Comparison of ENCODE assay signal across 8 mouse cellular contexts in genomic region chr9:108341801-108342200, GRCm38 (mm10). TPM values are rescaled to one million over a fixed set of nuclear protein-coding genes. Genes with fewer than 3 reads are reported as not detected.
A peak's percentile ranks its signal among the peaks of the same experiment; 100 is the strongest.
DNase-seq lines count a peak whose midpoint lies in the region; ATAC-seq and TF ChIP-seq lines count a peak whose summit lies in the region.

No protein-coding gene starts in this region.

- ATAC-seq in G1E (ENCODE audit: extremely low read depth, insufficient number of reproducible peaks, low FRiP score, poor library complexity, severe bottlenecking), result no peak
- no peak for ATAC-seq in embryonic facial prominence, embryonic 14.5 days (ENCODE audit: low read depth)
- no peak for ATAC-seq in liver, embryonic 14.5 days (ENCODE audit: insufficient read depth)
- ATAC-seq in erythroid progenitor cell, adult 5-6 weeks (replicated peaks; ENCODE audit: low FRiP score, poor library complexity, severe bottlenecking), result no peak
- ATAC-seq in midbrain, embryonic 16.5 days, result no peak

- H3K9ac ChIP-seq in embryonic facial prominence, embryonic 14.5 days (ENCODE audit: low read depth, low read length), result no peak overlapping the region
- peak overlapping the region; percentile 100 for H3K9ac ChIP-seq in liver, embryonic 14.5 days (replicated peaks)
- H3K9ac ChIP-seq in midbrain, embryonic 16.5 days (ENCODE audit: low read depth, low read length), result no peak overlapping the region

- H3K27me3 ChIP-seq in G1E (ENCODE audit: insufficient read depth, low read length), result no peaks in the 10 kb centered on the region
- H3K27me3 ChIP-seq in embryonic facial prominence, embryonic 14.5 days (replicated peaks; ENCODE audit: control insufficient read depth, insufficient read depth, low read length), result no peaks in the 10 kb centered on the region
- H3K27me3 ChIP-seq in liver, embryonic 14.5 days (ENCODE audit: control insufficient read depth, insufficient read depth, low read length), result no peaks in the 10 kb centered on the region
- no peaks in the 10 kb centered on the region for H3K27me3 ChIP-seq in midbrain, embryonic 16.5 days (ENCODE audit: control insufficient read depth, insufficient read depth, low read depth, low read length)

- peaks cover 72% of the 10 kb centered on the region for H3K4me1 ChIP-seq in G1E (ENCODE audit: insufficient read depth, low read depth, low read length)
- peaks cover 10% of the 10 kb centered on the region for H3K4me1 ChIP-seq in embryonic facial prominence, embryonic 14.5 days (ENCODE audit: control insufficient read depth, insufficient read depth, low read length)
- H3K4me1 ChIP-seq in liver, embryonic 14.5 days (replicated peaks; ENCODE audit: control insufficient read depth in 2 of 2, insufficient read depth in 2 of 2, low read length in 1 of 2), result peaks cover 56 to 67% of the 10 kb centered on the region in 2 experiments
- H3K4me1 ChIP-seq in midbrain, embryonic 16.5 days (ENCODE audit: control insufficient read depth, insufficient read depth, low read length), result peaks cover 16% of the 10 kb centered on the region

- intact Hi-C loops in left cerebral cortex, postnatal 36 days (cut with DNase I), result no loop called here

- no peak overlapping the region for H3K4me3 ChIP-seq in layer of hippocampus, adult 2 months
- H3K4me3 ChIP-seq in G1E (ENCODE audit: low read depth, low read length), result peak overlapping the region; percentile 55; the same call in 1 of the 2 replicates
- no peak overlapping the region for H3K4me3 ChIP-seq in embryonic facial prominence, embryonic 14.5 days (ENCODE audit: low read depth, low read length)
- H3K4me3 ChIP-seq in liver, embryonic 14.5 days (ENCODE audit: insufficient read depth in 1 of 2, low read depth in 2 of 2, low read length in 2 of 2), result peak overlapping the region; percentile 6 to 84; a peak in 3 of 4 replicates
- no peak overlapping the region for H3K4me3 ChIP-seq in midbrain, embryonic 16.5 days (ENCODE audit: low read depth, low read length)

- H3K36me3 ChIP-seq in G1E (replicated peaks), result peaks cover 34% of the 10 kb centered on the region
- H3K36me3 ChIP-seq in embryonic facial prominence, embryonic 14.5 days (ENCODE audit: control insufficient read depth, insufficient read depth, low read length), result 0 out of 2 replicates have a peak, but pooled peaks cover 7% of the 10 kb centered on the region
- peaks cover 32% of the 10 kb centered on the region for H3K36me3 ChIP-seq in liver, embryonic 14.5 days (replicated peaks; ENCODE audit: control insufficient read depth, insufficient read depth, low read depth)
- H3K36me3 ChIP-seq in midbrain, embryonic 16.5 days (ENCODE audit: control insufficient read depth, insufficient read depth, low read length), result no peaks in the 10 kb centered on the region

- H3K4me2 ChIP-seq in embryonic facial prominence, embryonic 14.5 days (ENCODE audit: low read depth, low read length), result no peak overlapping the region
- H3K4me2 ChIP-seq in liver, embryonic 14.5 days (ENCODE audit: low read depth), result peak overlapping the region; percentile 95
- H3K4me2 ChIP-seq in midbrain, embryonic 16.5 days (ENCODE audit: low read length), result no peak overlapping the region

- peak overlapping the region; percentile 77; the same call in 1 of the 2 replicates for H3K27ac ChIP-seq in layer of hippocampus, adult 2 months
- H3K27ac ChIP-seq in embryonic facial prominence, embryonic 14.5 days (replicated peaks; ENCODE audit: low read depth, low read length), result no peak overlapping the region
- H3K27ac ChIP-seq in liver, embryonic 14.5 days, result peak overlapping the region; percentile 99
- no peak overlapping the region for H3K27ac ChIP-seq in midbrain, embryonic 16.5 days (ENCODE audit: low read length)

- TF ChIP-seq CTCF in layer of hippocampus, adult 2 months (conservative IDR thresholded peaks at IDR 0.05), result no peak
- no peak for TF ChIP-seq CTCF in G1E (IDR thresholded peaks at IDR 0.05; ENCODE audit: low read depth, low read length)
- TF ChIP-seq CTCF in liver, embryonic 14.5 days (IDR thresholded peaks at IDR 0.05; ENCODE audit: low read depth), result no peak

- no peak for DNase-seq in layer of hippocampus, adult 2 months (ENCODE audit: low spot score in 2 of 2)
- DNase-seq in layer of hippocampus, postnatal 36 days, result no peak
- DNase-seq in G1E (ENCODE audit: low spot score), result no peak
- DNase-seq in embryonic facial prominence, embryonic 14.5 days (ENCODE audit: low spot score), result peak; percentile 13
- no peak for DNase-seq in liver, embryonic 14.5 days (ENCODE audit: low read depth in 3 of 3, low spot score in 3 of 3)
- DNase-seq in left cerebral cortex, postnatal 36 days (ENCODE audit: low spot score in 2 of 2), result no peak

- H3K9me3 ChIP-seq in G1E (replicated peaks), result no peaks in the 10 kb centered on the region
- H3K9me3 ChIP-seq in embryonic facial prominence, embryonic 14.5 days (ENCODE audit: control insufficient read depth, low read length), result no peaks in the 10 kb centered on the region
- H3K9me3 ChIP-seq in liver, embryonic 14.5 days (ENCODE audit: control insufficient read depth, low read length), result no peaks in the 10 kb centered on the region
- H3K9me3 ChIP-seq in midbrain, embryonic 16.5 days (replicated peaks; ENCODE audit: control insufficient read depth, low read length, poor library complexity, severe bottlenecking), result no peaks in the 10 kb centered on the region

- TF ChIP-seq EP300 in liver, embryonic 14.5 days (IDR thresholded peaks at IDR 0.05; ENCODE audit: low read depth), result no peak

RNA-seq across cellular contexts. Expression of gene Gpx1, which starts 3.1 kb away (rescaled TPM):
- 10 to 100 TPM; 62.2 to 64.1 TPM for total RNA-seq in layer of hippocampus, adult 2 months (2021)
- 10 to 100 TPM; 61.2 to 62.8 TPM for total RNA-seq in layer of hippocampus, postnatal 36 days (2021)
- total RNA-seq in G1E (2014; fragmentation: Nextera tagmentation), result 1,641 and 1,695 TPM in 2 replicates
- 1,228 and 1,354 TPM in 2 replicates for total RNA-seq in G1E (2017)
- polyA plus RNA-seq in G1E (2012), result 470 and 543 TPM in 2 replicates
- 671 and 689 TPM in 2 replicates for polyA plus RNA-seq in embryonic facial prominence, embryonic 14.5 days (2014; fragmentation: Nextera tagmentation; extraction: Ambion mirVana)
- polyA plus RNA-seq in liver, embryonic 14.5 days (2012; rRNA removed), result 3,084 and 3,741 TPM in 2 replicates
- 6,910 and 6,914 TPM in 2 replicates for polyA plus RNA-seq in liver, embryonic 14.5 days (2014; fragmentation: Nextera tagmentation; extraction: Ambion mirVana)
- total RNA-seq in erythroid progenitor cell, adult 5-6 weeks (2015; ENCODE audit: low replicate concordance), result 4,218 and 4,387 TPM in 2 replicates
- 2,703 and 2,741 TPM in 2 replicates for total RNA-seq in erythroid progenitor cell, adult 5-6 weeks (2017; ENCODE audit: low replicate concordance)
- polyA plus RNA-seq in midbrain, embryonic 16.5 days (2015; fragmentation: Nextera tagmentation; extraction: Ambion mirVana), result 434 and 456 TPM in 2 replicates
- total RNA-seq in left cerebral cortex, postnatal 36 days (2021), result 100 to 1,000 TPM; 105 to 110 TPM

RNA-seq across cellular contexts. Expression of gene Usp4, which starts 5.9 kb away (rescaled TPM):
- 100 to 1,000 TPM; 106 to 112 TPM for total RNA-seq in layer of hippocampus, adult 2 months (2021)
- 100 to 1,000 TPM; 107 to 110 TPM for total RNA-seq in layer of hippocampus, postnatal 36 days (2021)
- 126 and 131 TPM in 2 replicates for total RNA-seq in G1E (2014; fragmentation: Nextera tagmentation)
- 76.5 and 78.6 TPM in 2 replicates for total RNA-seq in G1E (2017)
- polyA plus RNA-seq in G1E (2012), result 60.8 and 97.3 TPM in 2 replicates
- polyA plus RNA-seq in embryonic facial prominence, embryonic 14.5 days (2014; fragmentation: Nextera tagmentation; extraction: Ambion mirVana), result 88.9 and 94.2 TPM in 2 replicates
- polyA plus RNA-seq in liver, embryonic 14.5 days (2012; rRNA removed), result 29.2 and 38.5 TPM in 2 replicates
- 59.3 and 67.6 TPM in 2 replicates for polyA plus RNA-seq in liver, embryonic 14.5 days (2014; fragmentation: Nextera tagmentation; extraction: Ambion mirVana)
- total RNA-seq in erythroid progenitor cell, adult 5-6 weeks (2015; ENCODE audit: low replicate concordance), result 162 and 251 TPM in 2 replicates
- total RNA-seq in erythroid progenitor cell, adult 5-6 weeks (2017; ENCODE audit: low replicate concordance), result 123 and 148 TPM in 2 replicates
- polyA plus RNA-seq in midbrain, embryonic 16.5 days (2015; fragmentation: Nextera tagmentation; extraction: Ambion mirVana), result 126 and 142 TPM in 2 replicates
- 100 to 1,000 TPM in 1 of 2 experiments, 10 to 100 TPM in 1; 99.3 to 122 TPM for total RNA-seq in left cerebral cortex, postnatal 36 days (2021)

RNA-seq across cellular contexts. Expression of gene Tcta, which starts 35.8 kb away (rescaled TPM):
- 10 to 100 TPM; 35.4 to 36.0 TPM for total RNA-seq in layer of hippocampus, adult 2 months (2021)
- total RNA-seq in layer of hippocampus, postnatal 36 days (2021), result 10 to 100 TPM; 29.1 to 30.0 TPM
- total RNA-seq in G1E (2014; fragmentation: Nextera tagmentation), result 24.2 TPM in 2 replicates
- 11.9 and 14.6 TPM in 2 replicates for total RNA-seq in G1E (2017)
- polyA plus RNA-seq in G1E (2012), result 1.5 and 3.6 TPM in 2 replicates
- 38.2 and 47.8 TPM in 2 replicates for polyA plus RNA-seq in embryonic facial prominence, embryonic 14.5 days (2014; fragmentation: Nextera tagmentation; extraction: Ambion mirVana)
- polyA plus RNA-seq in liver, embryonic 14.5 days (2012; rRNA removed), result 10.4 and 10.6 TPM in 2 replicates
- 10.9 and 13.2 TPM in 2 replicates for polyA plus RNA-seq in liver, embryonic 14.5 days (2014; fragmentation: Nextera tagmentation; extraction: Ambion mirVana)
- 5.9 and 11.5 TPM in 2 replicates for total RNA-seq in erythroid progenitor cell, adult 5-6 weeks (2015; ENCODE audit: low replicate concordance)
- total RNA-seq in erythroid progenitor cell, adult 5-6 weeks (2017; ENCODE audit: low replicate concordance), result 2.3 and 2.4 TPM in 2 replicates
- 47.9 and 49.2 TPM in 2 replicates for polyA plus RNA-seq in midbrain, embryonic 16.5 days (2015; fragmentation: Nextera tagmentation; extraction: Ambion mirVana)
- total RNA-seq in left cerebral cortex, postnatal 36 days (2021), result 10 to 100 TPM; 29.2 to 41.4 TPM

RNA-seq across cellular contexts. Expression of gene Rhoa, which starts 35.9 kb away (rescaled TPM):
- 100 to 1,000 TPM; 155 to 163 TPM for total RNA-seq in layer of hippocampus, adult 2 months (2021)
- total RNA-seq in layer of hippocampus, postnatal 36 days (2021), result 100 to 1,000 TPM; 169 to 173 TPM
- 409 and 426 TPM in 2 replicates for total RNA-seq in G1E (2014; fragmentation: Nextera tagmentation)
- 215 and 235 TPM in 2 replicates for total RNA-seq in G1E (2017)
- polyA plus RNA-seq in G1E (2012), result 122 and 136 TPM in 2 replicates
- polyA plus RNA-seq in embryonic facial prominence, embryonic 14.5 days (2014; fragmentation: Nextera tagmentation; extraction: Ambion mirVana), result 326 and 351 TPM in 2 replicates
- polyA plus RNA-seq in liver, embryonic 14.5 days (2012; rRNA removed), result 62.5 and 76.4 TPM in 2 replicates
- 130 and 133 TPM in 2 replicates for polyA plus RNA-seq in liver, embryonic 14.5 days (2014; fragmentation: Nextera tagmentation; extraction: Ambion mirVana)
- 157 and 175 TPM in 2 replicates for total RNA-seq in erythroid progenitor cell, adult 5-6 weeks (2015; ENCODE audit: low replicate concordance)
- 253 and 313 TPM in 2 replicates for total RNA-seq in erythroid progenitor cell, adult 5-6 weeks (2017; ENCODE audit: low replicate concordance)
- polyA plus RNA-seq in midbrain, embryonic 16.5 days (2015; fragmentation: Nextera tagmentation; extraction: Ambion mirVana), result 273 and 286 TPM in 2 replicates
- 100 to 1,000 TPM; 160 to 176 TPM for total RNA-seq in left cerebral cortex, postnatal 36 days (2021)

RNA-seq across cellular contexts. Expression of gene Amt, which starts 45.1 kb away (rescaled TPM):
- total RNA-seq in layer of hippocampus, adult 2 months (2021), result 10 to 100 TPM; 32.9 to 34.4 TPM
- 10 to 100 TPM; 34.9 to 36.2 TPM for total RNA-seq in layer of hippocampus, postnatal 36 days (2021)
- total RNA-seq in G1E (2014; fragmentation: Nextera tagmentation) (0.90 and 1.2 TPM in 2 replicates), G1E (2017) (0.44 and 0.93 TPM in 2 replicates)
- 0.03 and 0.09 TPM in 2 replicates for polyA plus RNA-seq in G1E (2012)
- 6.1 and 6.2 TPM in 2 replicates for polyA plus RNA-seq in embryonic facial prominence, embryonic 14.5 days (2014; fragmentation: Nextera tagmentation; extraction: Ambion mirVana)
- 6.1 and 7.5 TPM in 2 replicates for polyA plus RNA-seq in liver, embryonic 14.5 days (2012; rRNA removed)
- 7.2 and 7.7 TPM in 2 replicates for polyA plus RNA-seq in liver, embryonic 14.5 days (2014; fragmentation: Nextera tagmentation; extraction: Ambion mirVana)
- total RNA-seq in erythroid progenitor cell, adult 5-6 weeks (2015; ENCODE audit: low replicate concordance), result not detected in 2 replicates
- not detected in 2 replicates for total RNA-seq in erythroid progenitor cell, adult 5-6 weeks (2017; ENCODE audit: low replicate concordance)
- 30.2 and 33.6 TPM in 2 replicates for polyA plus RNA-seq in midbrain, embryonic 16.5 days (2015; fragmentation: Nextera tagmentation; extraction: Ambion mirVana)
- 10 to 100 TPM; 29.5 to 34.0 TPM for total RNA-seq in left cerebral cortex, postnatal 36 days (2021)

Comparison
In these comparisons a context has a peak if more than half of its experiments do, and no peak if none do; other contexts are left out.
1. H3K27ac ChIP-seq: peak in layer of hippocampus, adult 2 months (single experiment) and liver, embryonic 14.5 days (single experiment); none in embryonic facial prominence, embryonic 14.5 days (single experiment) and midbrain, embryonic 16.5 days (single experiment).
2. H3K4me3 ChIP-seq: peak in G1E (single experiment) and liver, embryonic 14.5 days (2 of 2); none in layer of hippocampus, adult 2 months (single experiment), embryonic facial prominence, embryonic 14.5 days (single experiment) and midbrain, embryonic 16.5 days (single experiment).
3. RNA of gene Gpx1, which starts 3.1 kb away (total RNA-seq): 2,703 to 4,387 TPM in erythroid progenitor cell, adult 5-6 weeks and 1,228 to 1,695 TPM in G1E; 105 to 110 TPM in left cerebral cortex, postnatal 36 days, 62.2 to 64.1 TPM in layer of hippocampus, adult 2 months and 61.2 to 62.8 TPM in layer of hippocampus, postnatal 36 days; every median in the first group is over 10 times any median in the second.